Mouse (Mus musculus) testis, postnatal 10 days (tissue): Measurements from ENCODE around the gene Letmd1.
"Not testable (repeated sequence)": the region's sequence is repeated elsewhere in the genome, so short reads cannot be mapped to it uniquely, and the experiment has no call there.

Experiments used
- DNase-seq: peaks from one replicate; pipeline ENCODE4 v3.0.0; 2021; ENCODE audit warnings: low spot score

Gene Letmd1

DNA sequence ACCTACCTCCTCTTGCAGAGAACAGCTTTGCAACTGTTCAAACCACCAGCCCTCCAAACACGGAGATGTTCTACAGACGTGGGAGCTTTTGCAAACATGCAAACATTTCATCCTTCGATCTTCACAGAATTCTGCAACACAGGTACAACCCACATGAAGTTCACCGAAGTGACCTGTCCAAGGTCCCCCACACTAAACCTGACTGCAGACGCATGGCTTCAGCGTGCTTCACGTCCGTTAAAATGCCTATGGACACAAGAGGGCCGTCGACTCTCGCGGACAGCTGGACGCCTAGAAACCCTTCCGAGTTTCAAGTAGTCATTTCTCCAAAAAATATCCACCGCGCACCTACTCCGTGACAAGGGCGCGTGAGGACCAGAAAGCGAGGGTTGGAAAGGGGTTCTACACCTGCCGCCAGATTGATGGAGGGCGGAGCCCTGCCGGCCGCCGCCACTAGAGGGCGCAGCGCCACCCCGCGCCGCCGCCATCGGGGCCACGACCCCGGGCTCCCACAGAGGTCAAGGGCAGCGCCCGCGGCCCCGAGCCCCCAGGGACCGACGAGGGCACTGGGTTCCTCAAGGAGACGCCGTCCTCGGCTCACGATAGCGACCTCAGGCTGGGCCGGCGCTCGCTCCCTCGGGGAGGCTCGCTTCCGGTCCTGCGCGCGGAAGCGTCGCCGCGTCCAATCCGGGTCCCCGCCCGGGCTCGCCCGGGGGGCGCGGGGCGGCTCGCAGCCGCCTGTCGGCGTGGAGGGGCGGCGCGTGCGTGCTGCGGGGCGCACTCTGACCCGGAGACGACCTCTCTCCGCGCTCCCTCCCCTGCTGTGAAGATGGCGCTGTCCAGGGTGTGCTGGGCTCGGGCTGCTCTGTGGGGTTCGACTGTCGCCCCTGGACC is at the start of gene Letmd1:
Gene Letmd1, plus strand, starts transcription at position 729 of the 894 bp plus-strand sequence.
- DNase-seq, result peak; percentile 90

- DNase-seq, result no peak
Observed at GRCm38 (mm10) chr15:100419311-100419710, 49.5 kb upstream of the Letmd1 start.

GRCm38 (mm10) chr15:100419901-100420745 is 48.7 kb upstream of the Letmd1 start:
- DNase-seq, result no peak

GRCm38 (mm10) chr15:100421059-100421757 is 47.6 kb upstream of the Letmd1 start:
- no peak for DNase-seq

- not testable (repeated sequence) for DNase-seq
Observed at GRCm38 (mm10) chr15:100421758-100422197, 47.0 kb upstream of the Letmd1 start, which contains the start of gene Gm5475. Gene Gm5475 (plus strand): TSS chr15:100422147.

DNA sequence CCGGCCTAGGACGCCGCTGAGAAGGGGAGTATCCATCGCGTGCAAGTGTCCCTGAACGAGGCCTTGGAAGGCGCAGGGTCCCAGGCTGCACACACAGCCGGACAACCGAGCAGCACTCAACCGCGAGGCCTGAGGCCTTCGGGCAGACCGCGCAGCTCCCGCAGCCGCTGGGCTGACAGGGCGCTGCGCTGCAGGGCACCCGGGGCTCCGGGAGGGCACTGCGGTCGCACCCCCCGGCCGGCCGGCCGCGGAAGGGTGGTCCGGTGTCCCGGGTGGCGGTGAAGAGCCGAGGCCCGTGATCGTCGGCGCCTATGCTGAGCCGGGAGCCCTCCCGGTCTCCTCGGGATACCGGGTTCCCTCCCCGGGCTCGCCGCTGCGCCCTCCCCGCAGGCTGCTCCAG is 46.3 kb upstream of the Letmd1 start:
- peak; percentile 65 for DNase-seq

DNA sequence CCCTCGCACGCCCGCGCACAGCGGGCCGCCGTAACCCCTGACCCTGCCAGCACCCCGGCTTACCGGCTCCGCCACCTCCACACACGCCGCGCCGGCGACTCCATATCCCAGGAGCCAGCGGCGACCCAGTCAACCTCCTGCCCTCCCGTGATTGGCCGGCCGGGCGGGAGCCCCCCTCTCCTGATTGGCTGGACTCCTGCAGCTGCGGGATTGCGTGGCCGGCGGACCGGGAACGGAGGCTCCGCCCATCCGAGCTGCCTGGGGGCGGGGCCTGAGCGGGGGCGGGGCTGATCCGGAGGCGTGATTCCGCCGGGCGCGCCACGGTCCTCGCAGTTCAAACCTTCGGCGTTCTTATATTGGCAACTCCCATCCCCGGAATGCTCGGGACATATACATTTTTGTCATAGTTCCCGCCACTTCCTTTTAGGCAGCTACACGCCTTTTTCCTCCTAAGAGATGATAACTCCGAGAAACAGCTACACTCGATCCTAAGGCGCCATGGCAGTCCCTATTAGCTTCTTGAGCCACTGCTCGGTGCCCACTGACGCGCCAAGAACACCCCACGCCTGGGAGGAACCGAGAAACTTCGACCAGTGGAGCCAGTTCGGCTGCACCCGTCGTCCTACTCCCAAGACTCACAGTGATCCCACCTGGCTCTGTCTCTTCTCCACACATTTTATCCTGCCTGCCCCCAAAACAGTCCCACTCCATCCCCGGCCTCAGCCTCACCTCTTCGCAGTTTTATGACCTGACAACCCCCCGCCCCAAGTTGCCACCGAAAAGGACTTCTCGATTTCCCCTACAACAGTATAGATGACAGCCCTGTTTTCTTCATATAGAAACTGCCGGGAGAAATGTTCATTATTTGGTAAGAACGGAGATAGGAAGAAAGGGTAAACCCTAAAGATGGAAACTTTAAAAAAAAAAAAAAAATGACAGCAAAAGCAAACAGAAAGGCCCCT is 45.6 kb upstream of the Letmd1 start:
- peak; percentile 98 for DNase-seq

- DNase-seq, result peak; percentile 69
Observed at GRCm38 (mm10) chr15:100423916-100424315, 44.9 kb upstream of the Letmd1 start.

DNA sequence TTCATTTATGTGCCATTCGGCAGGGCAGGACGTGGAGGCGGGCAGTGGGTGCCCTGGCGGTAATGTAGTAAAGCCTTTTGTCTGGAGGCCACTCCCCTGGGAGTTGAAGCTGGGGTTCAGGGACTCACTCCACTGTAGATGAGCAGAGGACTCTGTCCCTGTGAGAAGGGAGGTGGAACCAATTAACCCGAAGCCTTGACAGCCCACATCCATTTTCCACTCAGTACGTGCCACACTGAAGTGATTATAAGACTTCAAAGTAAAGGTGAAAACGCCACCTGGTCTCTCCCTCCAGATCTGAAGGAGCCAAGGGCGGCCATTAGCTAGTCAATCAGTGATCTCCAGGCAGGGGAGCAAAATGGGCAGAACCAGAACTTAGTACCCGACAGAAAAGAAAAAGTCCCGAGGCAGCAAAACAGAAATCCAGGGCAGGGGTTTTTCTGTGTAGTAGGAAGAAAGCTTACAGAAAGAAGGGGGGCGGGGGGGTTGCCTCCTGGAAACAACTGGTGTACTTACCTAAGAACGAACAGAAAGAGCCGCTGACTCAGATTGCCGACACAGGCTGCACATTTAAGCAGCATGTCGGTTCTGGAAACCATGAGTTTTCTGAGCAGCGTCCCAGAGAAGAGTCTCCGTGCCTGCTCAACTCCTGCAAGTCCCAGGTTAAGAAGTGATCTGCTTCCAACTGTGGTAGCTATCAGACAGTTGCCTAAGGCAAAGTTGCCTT is 44.3 kb upstream of the Letmd1 start, which contains the start of gene Slc11a2:
Gene Slc11a2, minus strand, starts transcription at position 677 of the 727 bp plus-strand sequence.
- DNase-seq, result peak; percentile 49

DNA sequence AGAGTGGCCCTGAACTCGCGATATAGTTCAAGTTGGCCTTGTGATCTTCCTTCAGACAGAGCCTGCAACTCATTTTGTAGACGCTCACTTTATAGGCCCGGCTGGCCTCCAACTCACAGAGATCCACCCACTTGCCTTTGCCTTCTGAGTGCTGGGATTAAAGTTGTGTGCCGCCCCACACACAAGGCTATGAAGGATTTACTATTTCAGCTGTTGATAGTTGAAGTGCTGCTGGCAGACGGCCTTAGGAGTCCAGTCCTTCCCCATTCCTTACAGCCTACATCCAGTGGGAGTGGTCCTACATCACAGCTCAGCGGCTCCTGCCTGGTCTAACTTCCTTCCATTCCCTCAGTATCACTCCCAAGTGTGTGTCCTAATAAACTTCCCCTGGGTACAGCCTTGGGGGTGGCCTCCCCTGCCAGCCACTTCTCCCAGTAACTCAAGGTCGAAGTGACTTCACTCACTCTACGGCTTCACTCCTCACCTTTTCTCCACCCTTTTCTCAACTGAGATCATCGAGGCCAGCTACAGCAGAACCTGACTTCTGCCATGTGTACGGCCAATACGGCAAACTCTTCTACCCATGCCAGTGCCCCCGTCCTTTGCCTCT is 40.4 kb upstream of the Letmd1 start:
- no peak for DNase-seq

DNA sequence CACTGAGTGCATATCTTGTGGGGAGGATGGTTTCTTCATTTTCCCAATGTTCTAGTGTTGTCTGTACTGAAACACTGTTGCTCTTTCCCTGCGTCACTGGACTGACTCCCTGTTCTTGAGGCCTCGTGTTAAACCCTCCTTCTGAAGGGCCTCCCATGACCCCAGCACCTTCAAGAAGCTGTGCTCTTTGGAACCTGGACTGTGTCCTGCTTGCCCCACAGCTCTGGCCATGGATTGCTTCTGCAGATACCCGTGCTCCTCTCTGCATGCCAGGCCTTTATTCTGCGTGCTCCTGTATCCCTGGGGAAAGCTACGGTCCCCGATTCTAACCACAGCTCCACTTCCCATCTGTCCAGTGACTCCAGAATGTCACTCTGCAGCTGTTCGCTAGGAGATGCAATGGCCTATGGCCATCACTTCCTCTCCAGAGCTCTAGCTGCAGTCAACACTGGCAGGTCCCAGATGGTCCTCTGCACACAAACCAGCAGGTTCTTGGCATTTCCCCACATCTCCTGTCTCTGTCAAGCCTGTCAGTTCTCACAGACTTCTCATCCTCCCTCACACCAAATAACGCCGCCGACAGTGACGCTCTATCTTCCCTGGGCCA is 38.8 kb upstream of the Letmd1 start:
- DNase-seq, result no peak

DNA sequence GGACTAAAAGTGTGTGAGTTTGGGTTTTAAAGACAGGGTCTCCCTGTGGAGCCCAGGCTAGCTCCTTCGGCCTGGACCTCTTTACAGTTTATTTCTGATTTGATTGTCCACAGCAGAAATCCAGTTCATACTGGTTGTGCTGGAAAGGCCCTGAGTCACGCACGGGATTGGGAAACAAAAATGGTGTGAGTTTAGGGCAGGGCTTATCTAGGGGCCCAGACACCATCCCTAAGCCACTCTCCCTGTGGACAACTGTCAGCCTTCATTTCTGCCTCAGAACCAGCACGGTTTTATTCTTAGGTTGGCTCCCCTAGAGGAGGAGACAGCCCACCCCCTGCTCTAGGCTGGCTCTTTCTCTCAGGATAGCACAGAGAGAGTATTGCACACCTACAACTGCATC is 35.6 kb upstream of the Letmd1 start:
- DNase-seq, result no peak

- DNase-seq, result no peak
Observed at GRCm38 (mm10) chr15:100436112-100436511, 32.7 kb upstream of the Letmd1 start.

GRCm38 (mm10) chr15:100436518-100436917 is 32.3 kb upstream of the Letmd1 start:
- no peak for DNase-seq

DNA sequence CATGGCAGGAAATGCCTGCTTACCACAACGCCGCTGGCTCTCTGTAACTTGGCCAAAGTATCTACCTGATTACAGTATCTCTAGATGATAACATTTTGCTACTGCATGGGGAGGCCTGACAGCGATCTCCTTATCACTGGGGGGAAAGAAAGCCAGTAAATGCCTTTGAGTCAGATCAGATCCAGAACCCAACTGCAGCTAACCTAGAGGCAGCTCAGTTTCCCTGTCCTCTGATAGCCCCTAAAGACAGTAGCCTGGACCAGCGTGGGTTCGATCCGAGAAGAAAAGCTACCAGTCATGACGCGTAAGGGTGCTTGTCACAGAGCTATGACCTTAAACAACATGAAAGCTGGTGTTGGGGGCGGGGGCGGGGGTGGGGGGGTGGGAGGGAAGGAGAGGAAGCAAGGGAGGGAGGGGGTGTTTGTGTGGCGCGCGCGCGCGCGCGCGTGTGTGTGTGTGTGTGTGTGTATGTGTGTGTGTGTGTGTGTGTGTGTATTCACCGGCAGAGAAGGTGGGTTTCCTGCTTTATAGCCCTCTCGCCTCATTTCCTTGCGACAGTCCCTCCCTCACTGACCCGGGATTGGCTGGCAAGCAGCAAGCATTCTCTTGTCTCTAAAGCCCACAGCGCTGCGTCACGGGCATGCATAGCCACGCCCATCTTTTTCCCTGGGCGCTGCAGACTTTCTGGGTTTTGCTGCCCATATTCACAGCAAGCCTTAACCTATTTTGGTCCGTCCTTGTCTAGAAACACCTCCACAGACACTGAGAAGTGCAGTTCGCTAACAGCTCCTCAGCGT is 25.5 kb upstream of the Letmd1 start:
- DNase-seq, result peak; percentile 82

- no peak for DNase-seq
Observed at GRCm38 (mm10) chr15:100446887-100447286, 21.9 kb upstream of the Letmd1 start.

GRCm38 (mm10) chr15:100448572-100448971 is 20.3 kb upstream of the Letmd1 start:
- no peak for DNase-seq

- DNase-seq, result no peak
Observed at GRCm38 (mm10) chr15:100449495-100449894, 19.3 kb upstream of the Letmd1 start.
